In the genomic region with DNA sequence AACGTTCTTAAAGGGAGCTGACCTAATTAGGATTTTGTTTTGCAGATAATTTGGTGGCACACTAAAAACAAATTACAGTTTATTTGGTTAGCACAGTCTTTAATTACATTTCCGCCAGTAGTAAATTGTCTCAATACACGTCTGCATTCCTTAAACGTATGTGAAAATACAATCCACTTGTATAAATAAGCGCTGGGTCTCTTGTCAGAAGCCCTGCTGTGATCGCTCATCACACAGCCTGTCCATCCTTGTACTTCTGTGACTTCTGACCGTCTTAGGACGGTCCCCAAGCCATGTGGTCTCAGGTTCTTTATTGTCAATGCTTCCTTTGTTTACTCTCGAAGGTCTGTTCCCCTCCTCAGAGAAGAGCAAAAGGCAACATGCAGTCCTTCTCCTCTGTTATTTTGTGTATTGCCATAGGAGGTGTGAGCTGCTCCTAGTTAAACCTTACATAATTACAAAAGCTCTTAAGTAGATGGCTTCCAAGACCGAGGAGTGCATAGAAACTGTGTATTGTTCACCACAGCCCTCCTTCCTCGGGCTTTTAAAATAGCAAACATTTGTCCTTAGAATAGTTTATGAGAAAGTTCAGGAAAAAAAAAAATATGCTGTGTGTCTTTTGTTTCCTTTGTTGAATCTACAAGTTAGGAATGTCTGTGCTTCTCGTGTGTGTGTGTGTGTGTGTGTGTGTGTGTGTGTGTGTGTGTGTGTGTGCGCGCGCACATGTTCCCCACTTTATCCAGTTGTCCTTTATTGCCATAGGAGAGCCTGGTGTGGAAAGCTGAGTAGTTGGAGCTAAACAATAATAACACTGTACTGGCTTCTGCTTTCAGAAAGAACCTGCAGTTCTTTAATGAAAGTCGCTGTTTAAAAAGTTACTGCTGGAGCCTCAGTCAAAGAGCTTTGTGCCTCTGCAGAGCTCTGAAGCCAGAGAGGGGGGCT, we compare ENCODE assay signal across 9 mouse cellular contexts. TPM values are rescaled to one million over a fixed set of nuclear protein-coding genes. Genes with fewer than 3 reads are reported as not detected.
DNase-seq lines count a peak whose midpoint lies in the region; ATAC-seq and TF ChIP-seq lines count a peak whose summit lies in the region.
"Had no signal": no experiment of that assay in that cellular context is flagged by ENCODE, and none has a peak within 500 bp of the region (broad histone marks: within the 10 kb centered on the region; RNA-seq: fewer than 3 reads in every experiment).

No protein-coding gene starts in this region.

- 39% methylated on average over 16 of the region's 16 CpGs for WGBS in heart, postnatal 0 days

- peak overlapping the region; percentile 87 for H3K4me3 ChIP-seq in E14TG2a.4 (replicated peaks; ENCODE audit: low read length)
- H3K4me3 ChIP-seq in heart, postnatal 0 days (ENCODE audit: low read depth, low read length) = no peak overlapping the region
- H3K4me3 ChIP-seq: left cerebral cortex, adult 2 months had no signal

- no peak overlapping the region for H3K9ac ChIP-seq in heart, postnatal 0 days (replicated peaks; ENCODE audit: low read depth, low read length)

- ATAC-seq in heart, postnatal 0 days (ENCODE audit: insufficient read depth, low read depth) = no peak
- ATAC-seq in monocyte, adult 5-6 weeks (replicated peaks; ENCODE audit: insufficient number of reproducible peaks, low FRiP score, low TSS enrichment, poor library complexity, severe bottlenecking) = no peak

- TF ChIP-seq CTCF in E14TG2a.4 (conservative IDR thresholded peaks at IDR 0.05; ENCODE audit: low read length) = no peak
- TF ChIP-seq CTCF in heart, postnatal 0 days (IDR thresholded peaks at IDR 0.05; ENCODE audit: low read depth) = no peak

- intact Hi-C loops in left cerebral cortex, postnatal 14 days (cut with DNase I) = no loop called here

- H3K4me1 ChIP-seq in E14TG2a.4 (replicated peaks; ENCODE audit: low read depth, low read length) = peaks cover 52% of the 10 kb centered on the region
- H3K4me1 ChIP-seq in heart, postnatal 0 days (ENCODE audit: control insufficient read depth, insufficient read depth) = peaks cover 8% of the 10 kb centered on the region; the same call in 1 of the 2 replicates

- no peak for TF ChIP-seq EP300 in heart, postnatal 0 days (IDR thresholded peaks at IDR 0.05; ENCODE audit: low read depth)

- no peaks in the 10 kb centered on the region for H3K9me3 ChIP-seq in E14TG2a.4 (ENCODE audit: low read length)
- no peaks in the 10 kb centered on the region for H3K9me3 ChIP-seq in heart, postnatal 0 days (replicated peaks; ENCODE audit: control insufficient read depth, low read length)

- peak; percentile 11 for DNase-seq in R1 (ENCODE audit: low read depth, low spot score)
- DNase-seq in heart, postnatal 0 days (ENCODE audit: low spot score) = no peak
- peak; percentile 11 for DNase-seq in lung, postnatal 36 days
- DNase-seq in left cerebral cortex, postnatal 14 days (ENCODE audit: low spot score in 2 of 2) = no peak
- no peak for DNase-seq in gastrocnemius, adult 18-20 months (ENCODE audit: low spot score)
- DNase-seq in urinary bladder, adult 2 months (ENCODE audit: low spot score) = no peak

- peaks cover 14% of the 10 kb centered on the region for H3K36me3 ChIP-seq in E14TG2a.4 (ENCODE audit: insufficient read depth, low read length)
- H3K36me3 ChIP-seq in heart, postnatal 0 days (replicated peaks; ENCODE audit: control insufficient read depth, insufficient read depth, low read length) = no peaks in the 10 kb centered on the region

- no peak overlapping the region for H3K27ac ChIP-seq in heart, postnatal 0 days (ENCODE audit: low read depth)
- H3K27ac ChIP-seq: left cerebral cortex, adult 2 months had no signal

- no peaks in the 10 kb centered on the region for H3K27me3 ChIP-seq in E14TG2a.4 (ENCODE audit: insufficient read depth, low read length)
- H3K27me3 ChIP-seq in heart, postnatal 0 days (ENCODE audit: control insufficient read depth, insufficient read depth, low read length) = peaks cover 35% of the 10 kb centered on the region

- peak overlapping the region; percentile 80; the same call in 1 of the 2 replicates for H3K4me2 ChIP-seq in heart, postnatal 0 days (ENCODE audit: low read depth, low read length)

RNA-seq across cellular contexts. Expression of gene Lrig3, which starts 2.5 kb away (rescaled TPM):
- total RNA-seq in heart, postnatal 0 days (2014; rRNA removed; ENCODE audit: low replicate concordance) = 2.3 and 6.7 TPM in 2 replicates
- polyA plus RNA-seq in heart, postnatal 0 days (2015; fragmentation: Nextera tagmentation; extraction: Ambion mirVana) = 0.66 and 0.92 TPM in 2 replicates
- total RNA-seq in left cerebral cortex, postnatal 14 days (2021) = 1 to 10 TPM; 3.1 to 3.7 TPM
- 1 to 10 TPM; 2.8 to 3.2 TPM for total RNA-seq in gastrocnemius, adult 18-20 months (2021)
- polyA plus RNA-seq in urinary bladder, adult 2 months (2012; rRNA removed) = 6.1 and 7.0 TPM in 2 replicates
- 1.2 to 3.0 TPM (median 2.5 TPM) in 3 replicates for total RNA-seq in monocyte, adult 5-6 weeks (2017)

Comparison
In these comparisons a context has a peak if more than half of its experiments do, and no peak if none do; other contexts are left out.
1. DNase-seq: peak in R1 (single experiment) and lung, postnatal 36 days (single experiment); none in heart, postnatal 0 days (single experiment), left cerebral cortex, postnatal 14 days (0 of 2), gastrocnemius, adult 18-20 months (single experiment) and urinary bladder, adult 2 months (single experiment).